Mouse (Mus musculus): Measurements from ENCODE around the gene Sh3gl2. TPM values are rescaled to one million over a fixed set of nuclear protein-coding genes. Genes with fewer than 3 reads are reported as not detected.

Sh3gl2 gene
- polyA plus RNA-seq, 2 experiments: 3.1 to 5.2 TPM

- Histone ChIP-seq H3K9me3 (ENCODE audit: control insufficient read depth, low read length) (no peaks in the 10 kb centered on the region), H3K9ac (ENCODE audit: low read depth, low read length, severe bottlenecking) (no peak overlapping the region), H3K4me2 (replicated peaks; ENCODE audit: low read depth, low read length, severe bottlenecking) (no peak overlapping the region), H3K27ac (replicated peaks; ENCODE audit: low read depth, low read length) (no peak overlapping the region), H3K4me1 (ENCODE audit: control insufficient read depth, insufficient read depth, low read length) (0 out of 2 replicates have a peak, but pooled peaks cover 4% of the 10 kb centered on the region), H3K36me3 (ENCODE audit: control insufficient read depth, insufficient read depth, low read length) (no peaks in the 10 kb centered on the region), H3K27me3 (ENCODE audit: control insufficient read depth, insufficient read depth, low read length) (no peaks in the 10 kb centered on the region), H3K4me3 (replicated peaks; ENCODE audit: low read length) (no peak overlapping the region)
- TF ChIP-seq POLR2A (IDR thresholded peaks at IDR 0.05; ENCODE audit: borderline replicate concordance, extremely low read depth, insufficient read depth, insufficient read length): no peak
- no peak for DNase-seq (ENCODE audit: low spot score)
- ATAC-seq (ENCODE audit: low FRiP score, low read depth): no peak
- 84% methylated on average over 4 of the region's 4 CpGs for WGBS
Observed at GRCm38 (mm10) chr4:85432786-85433185, 227.9 kb downstream of the Sh3gl2 start.

GRCm38 (mm10) chr4:85434734-85435133 is 229.8 kb downstream of the Sh3gl2 start:
- H3K27ac ChIP-seq (replicated peaks; ENCODE audit: low read depth, low read length): no peak overlapping the region
- no peaks in the 10 kb centered on the region for H3K27me3 ChIP-seq (ENCODE audit: control insufficient read depth, insufficient read depth, low read length)
- 16% methylated on average over 8 of the region's 8 CpGs for WGBS
- DNase-seq (ENCODE audit: low spot score) (peak; percentile 10), ATAC-seq (ENCODE audit: low FRiP score, low read depth) (no peak)
- H3K9me3 ChIP-seq (ENCODE audit: control insufficient read depth, low read length): no peaks in the 10 kb centered on the region
- H3K4me3 ChIP-seq (replicated peaks; ENCODE audit: low read length): no peak overlapping the region
- H3K36me3 ChIP-seq (ENCODE audit: control insufficient read depth, insufficient read depth, low read length): no peaks in the 10 kb centered on the region
- no peak for TF ChIP-seq POLR2A (IDR thresholded peaks at IDR 0.05; ENCODE audit: borderline replicate concordance, extremely low read depth, insufficient read depth, insufficient read length)
- no peak overlapping the region for H3K4me2 ChIP-seq (replicated peaks; ENCODE audit: low read depth, low read length, severe bottlenecking)
- no peak overlapping the region for H3K9ac ChIP-seq (ENCODE audit: low read depth, low read length, severe bottlenecking)
- peaks cover 9% of the 10 kb centered on the region for H3K4me1 ChIP-seq (ENCODE audit: control insufficient read depth, insufficient read depth, low read length)

- no peak overlapping the region for H3K4me2 ChIP-seq (replicated peaks; ENCODE audit: low read depth, low read length, severe bottlenecking)
- DNase-seq (ENCODE audit: low spot score) (no peak), ATAC-seq (ENCODE audit: low FRiP score, low read depth) (no peak)
- H3K36me3 ChIP-seq (ENCODE audit: control insufficient read depth, insufficient read depth, low read length): no peaks in the 10 kb centered on the region
- WGBS: 30% methylated on average over 3 of the region's 3 CpGs
- no peak overlapping the region for H3K9ac ChIP-seq (ENCODE audit: low read depth, low read length, severe bottlenecking)
- no peaks in the 10 kb centered on the region for H3K9me3 ChIP-seq (ENCODE audit: control insufficient read depth, low read length)
- H3K4me1 ChIP-seq (ENCODE audit: control insufficient read depth, insufficient read depth, low read length): peaks cover 9% of the 10 kb centered on the region
- no peak overlapping the region for H3K27ac ChIP-seq (replicated peaks; ENCODE audit: low read depth, low read length)
- no peak for TF ChIP-seq POLR2A (IDR thresholded peaks at IDR 0.05; ENCODE audit: borderline replicate concordance, extremely low read depth, insufficient read depth, insufficient read length)
- no peaks in the 10 kb centered on the region for H3K27me3 ChIP-seq (ENCODE audit: control insufficient read depth, insufficient read depth, low read length)
- no peak overlapping the region for H3K4me3 ChIP-seq (replicated peaks; ENCODE audit: low read length)
Observed at GRCm38 (mm10) chr4:85438813-85439212, 233.9 kb downstream of the Sh3gl2 start.

- no peak for TF ChIP-seq POLR2A (IDR thresholded peaks at IDR 0.05; ENCODE audit: borderline replicate concordance, extremely low read depth, insufficient read depth, insufficient read length)
- DNase-seq (ENCODE audit: low spot score) (no peak), ATAC-seq (ENCODE audit: low FRiP score, low read depth) (no peak)
- no peak overlapping the region for H3K27ac ChIP-seq (replicated peaks; ENCODE audit: low read depth, low read length)
- H3K27me3 ChIP-seq (ENCODE audit: control insufficient read depth, insufficient read depth, low read length): no peaks in the 10 kb centered on the region
- no peaks in the 10 kb centered on the region for H3K36me3 ChIP-seq (ENCODE audit: control insufficient read depth, insufficient read depth, low read length)
- no peak overlapping the region for H3K9ac ChIP-seq (ENCODE audit: low read depth, low read length, severe bottlenecking)
- no peak overlapping the region for H3K4me2 ChIP-seq (replicated peaks; ENCODE audit: low read depth, low read length, severe bottlenecking)
- WGBS: 69% methylated on average over 6 of the region's 6 CpGs
- H3K4me3 ChIP-seq (replicated peaks; ENCODE audit: low read length): no peak overlapping the region
- no peaks in the 10 kb centered on the region for H3K9me3 ChIP-seq (ENCODE audit: control insufficient read depth, low read length)
- peaks cover 7% of the 10 kb centered on the region; the same call in 1 of the 2 replicates for H3K4me1 ChIP-seq (ENCODE audit: control insufficient read depth, insufficient read depth, low read length)
Observed at GRCm38 (mm10) chr4:85483586-85483985, 278.7 kb downstream of the Sh3gl2 start.

- no peaks in the 10 kb centered on the region for H3K9me3 ChIP-seq (ENCODE audit: control insufficient read depth, low read length)
- WGBS: 66% methylated on average over 10 of the region's 10 CpGs
- peaks cover 7% of the 10 kb centered on the region; the same call in 1 of the 2 replicates for H3K4me1 ChIP-seq (ENCODE audit: control insufficient read depth, insufficient read depth, low read length)
- H3K9ac ChIP-seq (ENCODE audit: low read depth, low read length, severe bottlenecking): no peak overlapping the region
- H3K36me3 ChIP-seq (ENCODE audit: control insufficient read depth, insufficient read depth, low read length): no peaks in the 10 kb centered on the region
- TF ChIP-seq POLR2A (IDR thresholded peaks at IDR 0.05; ENCODE audit: borderline replicate concordance, extremely low read depth, insufficient read depth, insufficient read length): no peak
- H3K27me3 ChIP-seq (ENCODE audit: control insufficient read depth, insufficient read depth, low read length): no peaks in the 10 kb centered on the region
- H3K4me2 ChIP-seq (replicated peaks; ENCODE audit: low read depth, low read length, severe bottlenecking): no peak overlapping the region
- no peak overlapping the region for H3K27ac ChIP-seq (replicated peaks; ENCODE audit: low read depth, low read length)
- ATAC-seq (ENCODE audit: low FRiP score, low read depth) (no peak), DNase-seq (ENCODE audit: low spot score) (no peak)
- no peak overlapping the region for H3K4me3 ChIP-seq (replicated peaks; ENCODE audit: low read length)
Observed at GRCm38 (mm10) chr4:85486316-85486946, 281.5 kb downstream of the Sh3gl2 start.
